Mouse (Mus musculus): ENCODE measurements at regions not wholly inside any gene's neighbourhood (a gene's known extent, or its start where the extent isn't known, plus 50 kb on each side); places are given as distances from the start of the nearest gene placed in this dataset.
A peak's percentile ranks its signal among the peaks of the same experiment; 100 is the strongest.

GRCm38 (mm10) chr16:78635257-78635656 is 58.7 kb upstream of the D16Ertd472e start:
- DNase-seq (ENCODE audit: low read depth in 1 of 2, low spot score in 2 of 2): peak in 1 of 2 experiments; percentile 25

GRCm38 (mm10) chr16:78631797-78632196 is 55.3 kb upstream of the D16Ertd472e start:
- no peak for DNase-seq (ENCODE audit: low read depth in 1 of 2, low spot score in 2 of 2)

- DNase-seq (ENCODE audit: low read depth in 1 of 2, low spot score in 2 of 2): no peak
Observed at GRCm38 (mm10) chr16:78626803-78627202, 50.3 kb upstream of the D16Ertd472e start.

All from monocyte, adult 2 months (primary cell).